Mouse (Mus musculus): ENCODE measurements around the gene Olfr51. TPM values are rescaled to one million over a fixed set of nuclear protein-coding genes. Genes with fewer than 3 reads are reported as not detected.

Gene Olfr51
- polyA plus RNA-seq (2014; fragmentation: Nextera tagmentation; extraction: Ambion mirVana): not detected in 2 replicates

- H3K4me3 ChIP-seq (ENCODE audit: low read depth, low read length): no peak within 1 kb of the TSS
- no peak within 1 kb of the TSS for H3K4me2 ChIP-seq (ENCODE audit: low read depth, low read length)
- WGBS: 81% methylated on average over 5 of the region's 5 CpGs
- no peak within 1 kb of the TSS for H3K9ac ChIP-seq (replicated peaks; ENCODE audit: low read length)
- no peaks in the 10 kb centered on the region for H3K9me3 ChIP-seq (replicated peaks; ENCODE audit: control insufficient read depth, low read length)
- H3K36me3 ChIP-seq (replicated peaks; ENCODE audit: control insufficient read depth, insufficient read depth, low read depth, low read length): no peaks in the 10 kb centered on the region
- no peaks in the 10 kb centered on the region for H3K27me3 ChIP-seq (ENCODE audit: control insufficient read depth, insufficient read depth, low read length)
- no peaks in the 10 kb centered on the region for H3K4me1 ChIP-seq (ENCODE audit: control insufficient read depth, insufficient read depth, low read length)
- DNase-seq (ENCODE audit: low spot score) (no peak), ATAC-seq (replicated peaks; ENCODE audit: insufficient number of reproducible peaks, low FRiP score, low TSS enrichment, low read depth) (no peak)
- H3K27ac ChIP-seq (replicated peaks; ENCODE audit: low read depth, low read length): no peak within 1 kb of the TSS
Observed at GRCm38 (mm10) chr11:51003296-51003695, at the start of gene Olfr51. Gene Olfr51 (plus strand): TSS chr11:51003596.

- no peak for ATAC-seq (replicated peaks; ENCODE audit: insufficient number of reproducible peaks, low FRiP score, low TSS enrichment, low read depth)
- Histone ChIP-seq H3K9ac (replicated peaks; ENCODE audit: low read length) (no peak within 1 kb of the TSS), H3K27me3 (ENCODE audit: control insufficient read depth, insufficient read depth, low read length) (no peaks in the 10 kb centered on the region), H3K9me3 (replicated peaks; ENCODE audit: control insufficient read depth, low read length) (no peaks in the 10 kb centered on the region), H3K4me2 (ENCODE audit: low read depth, low read length) (no peak within 1 kb of the TSS), H3K27ac (replicated peaks; ENCODE audit: low read depth, low read length) (no peak within 1 kb of the TSS), H3K4me3 (ENCODE audit: low read depth, low read length) (no peak within 1 kb of the TSS), H3K4me1 (ENCODE audit: control insufficient read depth, insufficient read depth, low read length) (no peaks in the 10 kb centered on the region), H3K36me3 (replicated peaks; ENCODE audit: control insufficient read depth, insufficient read depth, low read depth, low read length) (no peaks in the 10 kb centered on the region)
- DNase-seq (ENCODE audit: low spot score): no peak
- 65% methylated on average over 6 of the region's 6 CpGs for WGBS
Observed at GRCm38 (mm10) chr11:50953665-50954064, 49.7 kb upstream of the Olfr51 start, which contains the start of gene Prop1. Gene Prop1 (minus strand): TSS chr11:50953765.

- whole genome bisulfite sequencing: 83% methylated on average over 2 of the region's 2 CpGs
Observed at GRCm38 (mm10) chr11:50964886-50965285, 38.5 kb upstream of the Olfr51 start.

GRCm38 (mm10) chr11:50966230-50966629 is 37.2 kb upstream of the Olfr51 start, which contains the start of gene Olfr1378:
Gene Olfr1378 (plus strand): TSS chr11:50966530.
- Histone ChIP-seq H3K36me3 (replicated peaks; ENCODE audit: control insufficient read depth, insufficient read depth, low read depth, low read length) (no peaks in the 10 kb centered on the region), H3K27ac (replicated peaks; ENCODE audit: low read depth, low read length) (no peak within 1 kb of the TSS), H3K9me3 (replicated peaks; ENCODE audit: control insufficient read depth, low read length) (no peaks in the 10 kb centered on the region), H3K4me1 (ENCODE audit: control insufficient read depth, insufficient read depth, low read length) (no peaks in the 10 kb centered on the region), H3K9ac (replicated peaks; ENCODE audit: low read length) (no peak within 1 kb of the TSS), H3K27me3 (ENCODE audit: control insufficient read depth, insufficient read depth, low read length) (no peaks in the 10 kb centered on the region), H3K4me3 (ENCODE audit: low read depth, low read length) (no peak within 1 kb of the TSS), H3K4me2 (ENCODE audit: low read depth, low read length) (no peak within 1 kb of the TSS)
- DNase-seq (ENCODE audit: low spot score) (no peak), ATAC-seq (replicated peaks; ENCODE audit: insufficient number of reproducible peaks, low FRiP score, low TSS enrichment, low read depth) (no peak)
- 88% methylated on average over 11 of the region's 11 CpGs for WGBS

More at GRCm38 (mm10) chr11:50964886-50965285, 38.5 kb upstream of the Olfr51 start:
- no peak overlapping the region for H3K4me2 ChIP-seq (ENCODE audit: low read depth, low read length)
- H3K27ac ChIP-seq (replicated peaks; ENCODE audit: low read depth, low read length): no peak overlapping the region
- no peaks in the 10 kb centered on the region for H3K36me3 ChIP-seq (replicated peaks; ENCODE audit: control insufficient read depth, insufficient read depth, low read depth, low read length)
- no peak overlapping the region for H3K9ac ChIP-seq (replicated peaks; ENCODE audit: low read length)
- H3K27me3 ChIP-seq (ENCODE audit: control insufficient read depth, insufficient read depth, low read length): no peaks in the 10 kb centered on the region
- no peaks in the 10 kb centered on the region for H3K4me1 ChIP-seq (ENCODE audit: control insufficient read depth, insufficient read depth, low read length)
- no peaks in the 10 kb centered on the region for H3K9me3 ChIP-seq (replicated peaks; ENCODE audit: control insufficient read depth, low read length)
- H3K4me3 ChIP-seq (ENCODE audit: low read depth, low read length): no peak overlapping the region
- peak; percentile 2 for DNase-seq (ENCODE audit: low spot score)
- no peak for ATAC-seq (replicated peaks; ENCODE audit: insufficient number of reproducible peaks, low FRiP score, low TSS enrichment, low read depth)

GRCm38 (mm10) chr11:50977216-50977615 is 26.2 kb upstream of the Olfr51 start:
- H3K4me1 ChIP-seq (ENCODE audit: control insufficient read depth, insufficient read depth, low read length): no peaks in the 10 kb centered on the region
- no peak overlapping the region for H3K9ac ChIP-seq (replicated peaks; ENCODE audit: low read length)
- WGBS: 73% methylated on average over 4 of the region's 4 CpGs
- H3K36me3 ChIP-seq (replicated peaks; ENCODE audit: control insufficient read depth, insufficient read depth, low read depth, low read length): no peaks in the 10 kb centered on the region
- no peak for ATAC-seq (replicated peaks; ENCODE audit: insufficient number of reproducible peaks, low FRiP score, low TSS enrichment, low read depth)
- H3K4me2 ChIP-seq (ENCODE audit: low read depth, low read length): no peak overlapping the region
- H3K27ac ChIP-seq (replicated peaks; ENCODE audit: low read depth, low read length): no peak overlapping the region
- no peaks in the 10 kb centered on the region for H3K27me3 ChIP-seq (ENCODE audit: control insufficient read depth, insufficient read depth, low read length)
- H3K9me3 ChIP-seq (replicated peaks; ENCODE audit: control insufficient read depth, low read length): no peaks in the 10 kb centered on the region
- no peak overlapping the region for H3K4me3 ChIP-seq (ENCODE audit: low read depth, low read length)
- no peak for DNase-seq (ENCODE audit: low spot score)

- Histone ChIP-seq H3K36me3 (replicated peaks; ENCODE audit: control insufficient read depth, insufficient read depth, low read depth, low read length) (no peaks in the 10 kb centered on the region), H3K27ac (replicated peaks; ENCODE audit: low read depth, low read length) (no peak within 1 kb of the TSS), H3K27me3 (ENCODE audit: control insufficient read depth, insufficient read depth, low read length) (no peaks in the 10 kb centered on the region), H3K9ac (replicated peaks; ENCODE audit: low read length) (no peak within 1 kb of the TSS), H3K4me1 (ENCODE audit: control insufficient read depth, insufficient read depth, low read length) (no peaks in the 10 kb centered on the region), H3K4me3 (ENCODE audit: low read depth, low read length) (no peak within 1 kb of the TSS), H3K4me2 (ENCODE audit: low read depth, low read length) (no peak within 1 kb of the TSS), H3K9me3 (replicated peaks; ENCODE audit: control insufficient read depth, low read length) (no peaks in the 10 kb centered on the region)
- DNase-seq (ENCODE audit: low spot score) (no peak), ATAC-seq (replicated peaks; ENCODE audit: insufficient number of reproducible peaks, low FRiP score, low TSS enrichment, low read depth) (no peak)
- WGBS: 70% methylated on average over 5 of the region's 5 CpGs
Observed at GRCm38 (mm10) chr11:50981667-50982066, 21.7 kb upstream of the Olfr51 start, which contains the start of gene Olfr1377. Gene Olfr1377 (plus strand): TSS chr11:50981967.

- 85% methylated on average over 5 of the region's 5 CpGs for WGBS
- no peak overlapping the region for H3K4me2 ChIP-seq (ENCODE audit: low read depth, low read length)
- no peaks in the 10 kb centered on the region for H3K27me3 ChIP-seq (ENCODE audit: control insufficient read depth, insufficient read depth, low read length)
- no peaks in the 10 kb centered on the region for H3K4me1 ChIP-seq (ENCODE audit: control insufficient read depth, insufficient read depth, low read length)
- no peaks in the 10 kb centered on the region for H3K9me3 ChIP-seq (replicated peaks; ENCODE audit: control insufficient read depth, low read length)
- no peak overlapping the region for H3K9ac ChIP-seq (replicated peaks; ENCODE audit: low read length)
- H3K27ac ChIP-seq (replicated peaks; ENCODE audit: low read depth, low read length): no peak overlapping the region
- no peaks in the 10 kb centered on the region for H3K36me3 ChIP-seq (replicated peaks; ENCODE audit: control insufficient read depth, insufficient read depth, low read depth, low read length)
- ATAC-seq (replicated peaks; ENCODE audit: insufficient number of reproducible peaks, low FRiP score, low TSS enrichment, low read depth) (no peak), DNase-seq (ENCODE audit: low spot score) (no peak)
- no peak overlapping the region for H3K4me3 ChIP-seq (ENCODE audit: low read depth, low read length)
Observed at GRCm38 (mm10) chr11:51011821-51012220, 8.4 kb downstream of the Olfr51 start.

- no peaks in the 10 kb centered on the region for H3K9me3 ChIP-seq (replicated peaks; ENCODE audit: control insufficient read depth, low read length)
- H3K27ac ChIP-seq (replicated peaks; ENCODE audit: low read depth, low read length): no peak within 1 kb of the TSS
- H3K4me3 ChIP-seq (ENCODE audit: low read depth, low read length): no peak within 1 kb of the TSS
- ATAC-seq (replicated peaks; ENCODE audit: insufficient number of reproducible peaks, low FRiP score, low TSS enrichment, low read depth) (no peak), DNase-seq (ENCODE audit: low spot score) (no peak)
- WGBS: 71% methylated on average over 1 of the region's 1 CpGs
- no peaks in the 10 kb centered on the region for H3K36me3 ChIP-seq (replicated peaks; ENCODE audit: control insufficient read depth, insufficient read depth, low read depth, low read length)
- H3K27me3 ChIP-seq (ENCODE audit: control insufficient read depth, insufficient read depth, low read length): no peaks in the 10 kb centered on the region
- H3K4me2 ChIP-seq (ENCODE audit: low read depth, low read length): no peak within 1 kb of the TSS
- H3K4me1 ChIP-seq (ENCODE audit: control insufficient read depth, insufficient read depth, low read length): no peaks in the 10 kb centered on the region
- no peak within 1 kb of the TSS for H3K9ac ChIP-seq (replicated peaks; ENCODE audit: low read length)
Observed at GRCm38 (mm10) chr11:51013936-51014335, 10.5 kb downstream of the Olfr51 start, which contains the start of gene Olfr54. Gene Olfr54 (plus strand): TSS chr11:51014236.

All from embryonic facial prominence, embryonic 11.5 days (tissue).